Mouse (Mus musculus) thymus, adult 18-20 months (tissue): ENCODE results near the gene Cnot6.

Experiments used
- DNase-seq, 2 experiments: peaks; one replicate each; pipeline ENCODE4 v3.0.0; 2022; ENCODE audit warnings: mixed read lengths in 2 of 2

The Cnot6 gene

GRCm38 (mm10) chr11:49713336-49714334, 1.1 kb upstream of the Cnot6 start:
- peak in 1 of 2 experiments; percentile 18 for DNase-seq

- peak; percentile 55 to 69 for DNase-seq
Observed at GRCm38 (mm10) chr11:49711981-49712554, 455 bp downstream of the Cnot6 start.

GRCm38 (mm10) chr11:49710664-49711063, 1.9 kb downstream of the Cnot6 start:
- no peak for DNase-seq

- no peak for DNase-seq
Observed at GRCm38 (mm10) chr11:49707834-49708233, 4.7 kb downstream of the Cnot6 start.

GRCm38 (mm10) chr11:49704804-49705203, 7.7 kb downstream of the Cnot6 start:
- DNase-seq = no peak

GRCm38 (mm10) chr11:49702014-49702413, 10.5 kb downstream of the Cnot6 start:
- no peak for DNase-seq

GRCm38 (mm10) chr11:49699079-49699478, 13.4 kb downstream of the Cnot6 start:
- no peak for DNase-seq

GRCm38 (mm10) chr11:49697779-49698178, 14.7 kb downstream of the Cnot6 start:
- no peak for DNase-seq

- DNase-seq = no peak
Observed at GRCm38 (mm10) chr11:49696472-49696871, 16.1 kb downstream of the Cnot6 start.

- DNase-seq = no peak
Observed at GRCm38 (mm10) chr11:49695695-49696094, 16.8 kb downstream of the Cnot6 start.

- no peak for DNase-seq
Observed at GRCm38 (mm10) chr11:49695013-49695412, 17.5 kb downstream of the Cnot6 start.

GRCm38 (mm10) chr11:49684237-49684973, 28.1 kb downstream of the Cnot6 start:
- DNase-seq = no peak

GRCm38 (mm10) chr11:49673433-49673832, 39.1 kb downstream of the Cnot6 start:
- DNase-seq = no peak

- no peak for DNase-seq
Observed at GRCm38 (mm10) chr11:49665462-49665861, 47.1 kb downstream of the Cnot6 start.

- DNase-seq = no peak
Observed at GRCm38 (mm10) chr11:49664262-49665140, 48.0 kb downstream of the Cnot6 start.

- DNase-seq = no peak
Observed at GRCm38 (mm10) chr11:49663310-49663709, 49.2 kb downstream of the Cnot6 start, which contains the start of gene Scgb3a1. Gene Scgb3a1 (plus strand): TSS chr11:49663610.

GRCm38 (mm10) chr11:49662292-49662780, 50.2 kb downstream of the Cnot6 start:
- DNase-seq = no peak

- DNase-seq = no peak
Observed at GRCm38 (mm10) chr11:49659470-49659799, 53.1 kb downstream of the Cnot6 start.

- DNase-seq = no peak
Observed at GRCm38 (mm10) chr11:49658791-49659469, 53.6 kb downstream of the Cnot6 start.

GRCm38 (mm10) chr11:49658065-49658464, 54.5 kb downstream of the Cnot6 start:
- no peak for DNase-seq

- no peak for DNase-seq
Observed at GRCm38 (mm10) chr11:49655501-49655900, 57.0 kb downstream of the Cnot6 start.

GRCm38 (mm10) chr11:49654651-49655050, 57.9 kb downstream of the Cnot6 start:
- no peak for DNase-seq
